Mouse (Mus musculus): ENCODE data around the gene Gpr108.
"Not testable (repeated sequence)": the region's sequence is repeated elsewhere in the genome, so short reads cannot be mapped to it uniquely, and the experiment has no call there.

The Gpr108 gene

DNA sequence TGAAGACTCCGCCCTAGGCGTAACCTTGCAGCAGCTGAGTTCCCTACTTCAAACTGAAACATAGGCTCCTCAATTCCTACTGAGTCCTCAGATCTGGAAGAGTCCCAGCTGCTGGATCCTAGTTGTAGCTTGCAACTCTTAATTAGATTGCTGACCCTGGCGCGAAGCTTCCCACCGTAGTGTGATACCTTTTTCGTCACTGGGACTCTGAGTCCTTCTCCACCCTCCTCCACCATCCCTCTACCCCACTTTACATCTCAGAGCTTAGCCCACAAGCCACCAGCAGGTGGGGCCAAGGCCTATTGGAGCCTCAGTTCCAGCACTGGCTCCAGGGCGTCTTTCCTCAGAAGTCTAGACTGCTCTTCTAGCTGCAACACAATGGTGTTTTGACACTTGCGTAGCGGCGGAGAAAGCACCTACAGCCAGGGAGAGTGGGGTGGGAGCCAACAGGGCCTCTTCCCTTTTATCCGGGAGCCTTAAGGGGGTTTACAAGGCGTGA is at the start of gene Gpr108:
Gene Gpr108 (minus strand): TSS at position 246 of the 499 bp plus-strand sequence.
- peak; percentile 94 for DNase-seq

DNA sequence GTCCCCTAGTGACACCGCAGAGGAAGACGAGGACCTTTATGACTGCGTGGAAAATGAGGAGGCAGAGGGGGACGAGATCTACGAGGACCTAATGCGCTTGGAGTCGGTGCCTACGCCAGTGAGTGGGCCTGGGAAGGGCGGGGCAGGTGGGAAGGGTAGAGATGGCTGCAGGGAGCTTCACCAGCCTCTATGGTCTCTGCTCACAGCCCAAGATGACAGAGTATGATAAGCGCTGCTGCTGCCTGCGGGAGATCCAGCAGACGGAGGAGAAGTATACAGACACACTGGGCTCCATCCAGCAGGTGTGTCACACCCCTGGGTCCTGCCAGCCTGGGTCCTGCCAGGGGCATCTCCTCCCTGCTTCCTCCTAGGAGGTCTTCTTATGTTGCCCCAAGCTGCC is 48.8 kb upstream of the Gpr108 start:
- no peak for DNase-seq

DNA sequence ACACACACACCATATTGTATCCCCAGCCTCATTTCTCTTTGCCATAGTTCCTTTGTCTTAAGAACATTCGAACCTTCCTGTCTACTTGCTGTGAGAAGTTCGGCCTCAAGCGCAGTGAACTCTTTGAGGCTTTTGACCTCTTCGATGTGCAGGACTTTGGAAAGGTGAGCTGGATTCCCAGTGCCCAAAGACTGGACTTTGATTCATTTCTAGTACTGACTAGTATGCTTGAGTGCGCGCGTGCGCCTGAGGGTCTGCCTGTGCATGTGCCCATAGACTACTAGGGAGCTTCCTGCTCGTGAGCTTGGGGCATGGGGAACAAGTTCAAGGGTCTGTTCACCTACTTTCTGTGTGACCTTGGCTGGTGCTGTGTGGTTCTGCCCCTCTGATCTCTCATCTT is 47.7 kb upstream of the Gpr108 start:
- DNase-seq, result peak; percentile 92

DNA sequence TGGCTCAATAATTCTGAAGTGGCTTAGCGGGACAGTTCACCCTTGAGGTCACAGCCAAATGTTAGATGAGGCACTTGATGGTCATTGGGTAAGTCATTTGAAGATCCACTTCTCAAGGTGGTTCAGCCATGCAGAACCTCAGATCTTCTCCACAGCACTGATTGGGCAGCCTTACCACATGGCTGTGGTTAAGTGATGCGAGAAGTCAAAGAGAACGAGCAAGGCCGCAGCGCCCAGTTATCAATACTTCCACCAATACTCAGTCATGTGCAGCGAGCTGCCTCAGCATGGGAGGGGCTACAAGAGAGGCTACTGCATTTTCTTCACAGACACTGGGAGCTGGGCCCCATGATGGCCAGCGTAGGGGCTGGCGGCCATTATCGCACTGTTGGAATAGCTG is 44.7 kb upstream of the Gpr108 start:
- no peak for DNase-seq

DNA sequence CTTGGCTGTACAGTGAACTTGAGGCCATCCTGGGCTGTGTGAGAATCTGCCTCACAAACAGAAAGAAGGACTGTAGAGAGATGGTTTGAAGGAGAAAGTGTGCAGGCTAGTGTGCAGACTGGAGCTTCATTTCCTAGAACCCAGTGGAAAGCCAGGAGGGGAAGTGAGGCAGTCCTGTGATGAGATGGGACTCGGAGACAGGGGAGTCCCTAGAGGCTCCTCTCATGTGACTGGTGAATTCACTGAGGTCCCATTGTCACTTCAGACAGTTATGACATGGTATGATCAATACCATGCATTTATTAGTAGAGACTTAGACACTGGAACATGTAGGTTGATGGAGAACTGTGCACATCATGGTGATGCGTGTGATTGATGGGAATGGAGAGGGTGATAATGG is 44.1 kb upstream of the Gpr108 start:
- DNase-seq, result no peak

DNA sequence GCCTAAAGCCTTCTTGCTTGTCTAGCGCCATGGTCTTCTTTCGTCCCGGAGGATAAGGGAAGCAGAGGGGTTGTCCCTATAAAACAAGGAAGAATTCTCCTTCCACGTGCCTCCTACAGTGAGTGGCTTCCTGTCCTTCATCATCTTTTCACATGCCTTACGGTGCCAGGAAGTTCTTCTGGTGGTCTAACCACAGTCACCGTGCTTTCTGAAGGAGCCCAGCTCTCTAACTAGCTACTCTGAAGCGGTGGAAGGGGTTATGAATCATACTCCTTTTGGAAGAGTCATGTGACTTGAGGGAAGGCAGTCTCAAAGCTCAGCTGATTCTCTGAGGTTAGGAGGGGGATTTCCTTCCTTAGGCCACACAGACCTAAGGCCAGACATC is 42.4 kb upstream of the Gpr108 start:
- no peak for DNase-seq

DNA sequence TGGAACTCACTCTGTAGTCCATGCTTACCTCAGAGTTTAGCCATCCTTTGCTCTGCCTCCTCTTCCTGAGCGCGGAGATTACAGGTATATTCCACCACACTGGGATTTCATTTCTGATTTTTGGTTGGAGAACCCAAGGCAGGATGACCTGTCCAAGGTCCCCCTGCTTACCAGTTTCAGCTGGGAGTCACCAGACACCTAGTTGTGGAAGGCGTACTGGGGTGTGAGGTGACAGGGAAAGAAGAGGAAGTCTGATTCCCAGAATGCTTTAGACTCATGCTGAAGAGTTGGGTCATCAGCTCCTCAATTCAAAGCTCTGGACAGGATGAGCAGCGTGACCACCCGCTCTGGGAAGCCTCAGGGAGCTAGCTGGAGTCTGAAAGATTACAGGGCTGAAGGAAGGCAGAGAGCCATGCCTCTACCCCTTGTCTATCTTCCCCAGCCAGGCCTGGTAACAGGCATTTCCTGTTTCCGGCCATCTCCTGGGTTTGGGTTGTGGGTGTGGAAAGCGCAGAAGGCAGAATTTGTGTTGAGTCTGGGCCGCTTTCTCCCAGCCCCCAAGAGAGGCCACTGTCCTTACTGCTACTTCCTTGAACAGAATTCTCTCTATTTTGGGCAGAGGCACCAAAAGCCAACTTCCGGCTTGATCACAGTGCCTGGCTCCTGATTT is 41.9 kb upstream of the Gpr108 start:
- no peak for DNase-seq

DNA sequence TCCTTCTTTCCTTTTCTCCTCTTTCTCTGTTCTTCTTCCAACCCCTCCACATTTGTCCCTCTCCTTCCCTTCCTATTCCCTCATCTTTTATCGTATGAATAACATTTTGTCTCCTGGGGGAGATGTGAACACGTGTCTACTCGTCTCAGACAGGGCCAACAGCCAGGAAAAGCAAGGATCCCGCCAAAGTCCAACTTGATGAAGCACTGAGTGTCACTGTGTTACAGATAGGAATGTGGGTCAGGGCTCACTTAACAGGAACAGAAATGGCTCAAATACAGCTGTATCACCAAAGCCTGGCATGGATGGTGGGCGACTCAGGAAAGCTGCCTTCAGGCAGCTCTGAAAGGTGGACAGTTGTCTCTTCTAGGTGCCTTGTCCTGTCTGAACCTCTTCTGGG is 41.0 kb upstream of the Gpr108 start:
- DNase-seq, result no peak

DNA sequence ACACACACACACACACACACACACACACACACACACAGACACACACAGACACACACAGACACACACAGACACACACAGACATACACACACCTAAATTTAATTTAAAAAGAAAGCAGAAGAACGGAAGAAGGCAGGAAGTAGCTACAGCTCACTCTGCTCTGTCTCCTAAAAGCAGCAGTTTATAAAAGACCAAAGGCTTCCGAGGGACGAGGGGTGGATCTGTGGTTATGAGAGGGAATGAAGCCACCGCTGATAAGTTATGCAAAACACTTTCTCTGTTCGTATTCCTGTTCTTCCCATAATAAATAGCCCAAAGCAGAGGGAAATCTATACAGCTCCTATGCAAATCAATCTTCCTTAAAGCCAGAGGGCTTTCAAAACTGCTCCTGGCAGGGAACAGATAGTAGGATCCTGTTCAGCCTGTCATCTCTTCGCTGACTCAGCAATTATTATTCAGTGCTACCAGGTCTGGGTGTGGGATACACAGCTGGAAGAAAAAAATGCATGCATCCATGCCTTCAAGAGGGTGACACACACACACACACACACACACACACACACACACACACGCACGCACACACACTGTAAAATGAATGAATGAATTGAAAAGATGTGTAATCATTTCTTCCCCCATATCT is 38.6 kb upstream of the Gpr108 start:
- DNase-seq, result no peak

DNA sequence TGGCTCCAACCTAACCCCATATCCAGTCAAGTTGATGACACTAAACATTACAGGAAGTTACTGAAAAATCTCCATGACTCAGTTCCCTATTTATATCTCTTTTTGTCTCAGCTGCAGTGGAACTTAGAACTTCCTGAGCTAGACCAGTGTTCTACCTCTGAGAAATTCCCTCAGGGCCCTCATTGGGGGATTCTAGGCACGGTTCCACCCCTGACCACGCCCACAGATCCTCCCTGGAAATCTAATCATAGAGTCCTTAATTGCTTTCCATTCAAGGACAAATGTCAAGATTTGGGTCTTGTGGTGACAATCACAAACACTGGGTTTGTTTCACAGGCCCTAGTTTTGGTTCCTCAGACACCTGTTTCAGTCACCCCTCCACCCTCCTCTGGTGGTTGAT is 36.8 kb upstream of the Gpr108 start:
- DNase-seq, result no peak

DNA sequence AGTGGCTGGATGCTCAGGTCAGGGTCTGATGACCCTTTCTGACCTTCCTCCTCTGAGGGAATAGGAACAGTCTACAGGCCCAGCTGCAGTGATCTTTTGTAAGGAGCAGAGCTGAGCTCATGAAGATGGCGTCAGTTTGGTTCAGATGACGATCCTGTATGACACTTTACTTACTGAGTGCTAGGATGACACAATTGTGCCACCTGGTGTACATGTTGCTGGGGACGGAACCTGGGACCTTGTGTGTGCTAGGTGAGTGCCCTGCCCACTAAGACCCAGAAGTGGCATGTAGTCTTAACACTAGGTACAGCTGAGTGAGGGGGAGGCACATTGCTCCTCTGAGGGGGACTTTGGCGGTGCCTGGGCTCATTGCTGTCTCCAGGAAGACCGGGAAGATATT is 35.7 kb upstream of the Gpr108 start:
- DNase-seq, result no peak

DNA sequence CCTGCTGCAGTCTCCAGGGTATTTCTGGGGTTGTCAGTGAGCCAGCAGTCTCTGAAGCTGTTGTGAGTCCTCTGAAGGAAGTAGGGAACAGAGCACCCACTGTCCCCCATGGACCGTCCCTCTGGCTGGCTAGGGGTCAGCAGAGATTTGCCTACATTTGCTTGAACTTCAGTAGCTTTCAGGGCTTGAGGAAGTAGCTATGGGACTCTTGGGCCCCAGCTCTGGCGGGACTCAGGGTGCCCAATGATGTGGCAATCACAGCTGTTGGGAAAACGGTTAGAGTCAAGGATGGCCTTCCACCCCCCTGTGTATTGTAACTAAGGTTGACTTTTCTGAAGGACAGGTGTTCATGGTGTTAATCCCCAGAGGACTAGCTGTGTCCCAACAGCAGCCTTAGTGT is 32.2 kb upstream of the Gpr108 start:
- no peak for DNase-seq

DNA sequence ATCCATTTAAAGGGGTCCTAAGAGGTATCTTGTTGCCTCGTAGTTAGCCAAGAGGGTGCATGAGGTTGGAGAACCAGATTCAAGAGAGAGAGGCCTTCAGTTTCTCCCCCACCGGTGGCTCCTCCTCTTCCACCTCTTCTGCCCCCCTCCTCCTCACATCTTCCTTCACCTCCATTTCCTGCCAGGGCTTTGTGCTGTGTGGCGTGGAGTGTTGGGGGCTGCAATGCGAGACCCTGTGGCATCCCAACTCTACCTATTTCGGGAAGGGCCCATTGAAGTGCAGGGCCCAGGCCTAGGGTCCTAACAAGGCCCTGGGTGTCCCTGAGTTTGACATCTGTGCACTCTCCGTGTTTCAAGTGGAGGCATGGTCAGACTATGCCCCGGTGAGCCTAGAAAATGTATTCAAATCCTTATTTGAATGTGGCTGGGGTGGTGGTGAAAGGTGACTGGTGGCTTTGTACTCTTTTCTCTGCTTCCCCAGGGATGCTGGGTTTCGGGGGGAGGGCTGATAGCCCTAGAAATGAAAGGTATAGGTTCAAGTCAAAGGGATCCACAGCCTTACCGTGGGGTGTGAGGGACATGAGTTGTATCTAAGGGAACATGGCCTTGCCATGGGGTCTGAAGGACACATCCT is 31.5 kb upstream of the Gpr108 start:
- no peak for DNase-seq

DNA sequence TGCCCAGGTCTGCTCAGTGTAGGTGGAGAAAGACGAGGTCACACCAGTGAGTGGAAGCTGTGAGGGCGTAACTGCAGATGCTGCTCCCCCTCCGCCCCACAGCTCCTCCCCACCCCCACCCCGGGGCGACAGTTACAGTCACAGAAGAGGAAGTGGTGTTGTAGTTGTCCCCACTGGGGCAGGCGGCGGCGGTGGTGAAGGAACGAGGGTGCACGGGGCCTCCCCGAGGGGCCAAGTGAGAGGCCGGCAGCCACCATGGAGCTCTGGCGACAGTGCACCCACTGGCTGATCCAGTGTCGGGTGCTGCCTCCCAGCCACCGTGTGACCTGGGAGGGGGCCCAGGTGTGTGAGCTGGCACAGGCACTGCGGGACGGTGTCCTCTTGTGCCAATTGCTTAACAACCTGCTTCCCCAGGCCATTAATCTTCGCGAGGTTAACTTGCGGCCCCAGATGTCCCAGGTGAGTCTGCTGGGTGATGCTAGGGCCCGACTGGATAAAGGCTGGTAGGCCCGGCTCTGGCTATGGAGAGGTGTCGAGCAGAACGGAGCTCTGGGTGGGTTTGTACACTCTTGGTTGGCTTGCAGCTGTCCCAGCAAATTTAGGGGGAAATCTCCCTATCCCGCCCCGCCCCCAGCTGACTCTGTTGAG is 30.8 kb upstream of the Gpr108 start, which contains the start of gene Vav1:
Gene Vav1 (plus strand): TSS at position 158 of the 648 bp plus-strand sequence.
- no peak for DNase-seq

DNA sequence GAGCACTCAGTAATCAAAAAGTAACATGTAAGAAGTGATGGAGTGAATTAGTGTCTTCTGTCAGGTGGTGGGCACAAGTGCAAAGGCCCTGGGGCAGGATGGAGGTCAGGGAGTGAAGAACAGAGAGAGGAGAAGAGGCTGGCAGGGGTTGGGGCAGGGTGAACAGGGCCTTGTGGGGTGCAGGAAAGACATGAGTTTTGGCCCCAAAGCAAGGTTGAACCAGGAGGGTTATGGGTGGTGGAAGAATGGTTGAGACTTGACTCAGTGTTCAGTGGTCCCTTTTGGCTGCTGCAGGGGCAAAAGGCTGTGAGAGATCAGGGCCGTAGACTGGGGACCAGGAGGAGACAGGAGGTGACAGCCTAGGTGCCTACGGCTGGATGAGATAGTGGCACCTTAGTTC is 30.3 kb upstream of the Gpr108 start:
- DNase-seq, result no peak

DNA sequence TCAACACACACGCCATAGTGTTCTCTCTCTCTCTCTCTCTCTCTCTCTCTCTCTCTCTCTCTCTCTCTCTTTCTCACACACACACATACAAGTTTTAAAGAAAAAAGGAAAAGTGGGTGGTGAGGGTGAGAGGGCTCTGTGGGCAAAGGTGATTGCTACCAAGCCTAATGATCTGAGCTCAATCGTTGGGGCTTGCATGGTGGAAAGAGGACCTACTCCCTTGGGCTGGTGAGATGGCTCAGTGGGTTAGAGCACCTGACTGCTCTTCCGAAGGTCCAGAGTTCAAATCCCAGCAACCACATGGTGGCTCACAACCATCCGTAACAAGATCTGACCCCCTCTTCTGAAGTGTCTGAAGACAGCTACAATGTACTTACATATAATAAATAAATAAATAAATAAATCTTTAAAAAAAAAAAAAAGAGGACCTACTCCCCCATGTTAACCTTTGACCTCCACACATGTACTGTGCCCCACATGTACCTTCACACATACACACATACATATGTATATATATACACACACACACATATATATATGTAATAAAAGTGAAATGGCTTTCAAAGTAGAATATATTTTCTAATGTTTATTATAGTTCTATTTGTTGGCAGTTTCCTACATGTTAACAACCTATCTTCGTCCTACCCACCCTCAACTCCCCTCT is 29.5 kb upstream of the Gpr108 start:
- DNase-seq, result not testable (repeated sequence)

DNA sequence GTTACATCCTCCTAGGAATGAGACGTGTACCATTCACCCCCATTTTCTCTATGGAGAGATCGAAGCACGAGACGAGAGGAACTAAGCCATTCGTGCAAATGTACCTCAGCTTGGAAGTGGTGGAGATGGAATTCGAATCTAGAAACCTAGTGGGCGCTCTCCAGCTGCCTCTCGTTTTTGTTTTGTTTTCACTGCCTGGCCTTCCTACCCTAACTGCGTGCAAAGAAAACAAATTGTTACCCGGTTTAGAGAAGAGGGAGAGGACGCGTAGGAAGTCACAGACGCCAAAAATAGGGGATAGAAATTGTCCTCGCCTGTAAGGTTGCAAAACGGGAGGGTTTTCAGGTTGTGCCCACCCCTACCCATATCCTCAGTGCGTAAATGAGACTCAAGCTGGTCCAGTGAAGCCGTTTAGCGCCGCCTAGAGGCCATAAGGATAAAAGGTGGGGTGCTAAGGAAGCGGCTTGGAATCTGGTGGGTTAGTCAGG is 28.4 kb upstream of the Gpr108 start:
- peak; percentile 86 for DNase-seq

DNA sequence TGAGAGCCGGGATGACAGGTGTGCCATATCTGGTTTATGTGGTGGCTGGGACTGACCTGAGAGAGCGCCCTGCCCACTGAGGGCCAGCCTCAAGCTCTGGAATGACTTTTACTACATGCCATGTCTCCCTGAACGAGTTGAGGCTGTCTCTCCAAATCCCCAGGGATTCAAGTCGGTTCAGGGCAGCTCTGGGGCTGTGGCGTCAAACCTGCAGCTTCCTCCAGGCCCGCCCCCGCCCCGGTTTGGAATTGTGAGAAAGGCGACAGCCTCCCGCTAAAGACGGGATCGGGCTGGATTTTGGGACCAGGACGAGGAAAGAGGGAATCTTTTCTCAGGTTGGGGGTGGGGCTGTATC is 27.7 kb upstream of the Gpr108 start:
- DNase-seq, result no peak

DNA sequence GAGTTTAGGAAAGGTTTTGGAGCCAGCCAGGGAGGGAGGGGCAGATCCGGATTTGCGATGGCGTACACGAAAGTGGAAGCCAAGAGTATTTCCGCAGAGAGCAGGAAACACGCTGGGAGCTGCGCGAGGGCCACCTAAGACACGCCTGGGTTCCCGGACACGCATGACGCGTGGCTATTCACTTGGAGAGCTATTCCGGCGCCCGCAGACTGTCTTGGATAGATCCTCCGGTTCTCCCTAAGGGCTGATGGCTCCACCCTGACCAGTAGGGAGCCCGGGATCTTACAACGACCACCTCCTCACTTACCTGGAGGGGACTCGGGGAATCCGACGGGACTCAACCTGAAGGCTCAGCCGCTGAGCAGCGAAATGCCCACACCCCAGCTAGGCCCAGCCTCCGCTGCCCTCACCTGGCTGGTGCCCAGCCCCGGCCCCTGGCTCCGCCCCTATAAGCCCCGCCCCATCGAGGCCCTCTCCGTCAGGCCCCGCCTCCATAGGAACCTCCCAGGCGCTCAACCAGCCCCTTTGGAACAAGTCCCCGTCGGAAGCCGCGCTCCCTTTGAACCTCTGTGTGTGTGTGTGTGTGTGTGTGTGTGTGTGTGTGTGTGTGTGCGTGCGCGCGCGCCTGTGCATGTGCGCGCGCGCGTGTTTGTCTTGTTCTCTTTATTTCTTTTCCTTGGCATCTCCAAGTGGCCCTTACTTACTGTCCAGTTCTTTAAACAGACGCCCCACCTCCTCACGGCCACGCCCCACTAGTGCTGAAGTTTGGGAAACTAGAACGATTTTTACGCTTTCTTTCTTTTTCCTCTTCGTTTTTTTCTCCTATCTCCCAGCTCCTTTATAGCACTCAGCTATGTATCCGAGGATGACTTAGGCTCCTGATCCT is 27.1 kb upstream of the Gpr108 start:
- peak; percentile 94 for DNase-seq

DNA sequence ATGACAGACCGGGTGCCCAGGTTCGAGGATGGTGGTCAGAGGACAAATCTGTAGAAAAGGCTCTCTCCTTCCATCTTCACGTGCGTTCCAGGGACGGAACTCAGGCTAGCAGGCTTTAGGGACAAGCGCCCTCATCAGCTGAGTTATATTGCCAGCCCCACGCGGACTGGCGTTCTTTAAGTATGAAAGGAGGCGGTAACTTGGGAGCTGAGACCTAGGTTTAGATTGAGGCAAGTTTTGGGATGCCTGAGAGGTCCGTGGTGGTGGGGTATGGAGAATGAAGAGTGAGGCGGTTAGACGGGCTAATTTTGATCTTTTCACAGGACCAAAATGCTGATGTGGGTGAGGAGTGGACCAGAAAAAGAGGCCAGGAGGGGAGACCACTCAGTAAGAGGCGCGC is 26.4 kb upstream of the Gpr108 start:
- no peak for DNase-seq

DNA sequence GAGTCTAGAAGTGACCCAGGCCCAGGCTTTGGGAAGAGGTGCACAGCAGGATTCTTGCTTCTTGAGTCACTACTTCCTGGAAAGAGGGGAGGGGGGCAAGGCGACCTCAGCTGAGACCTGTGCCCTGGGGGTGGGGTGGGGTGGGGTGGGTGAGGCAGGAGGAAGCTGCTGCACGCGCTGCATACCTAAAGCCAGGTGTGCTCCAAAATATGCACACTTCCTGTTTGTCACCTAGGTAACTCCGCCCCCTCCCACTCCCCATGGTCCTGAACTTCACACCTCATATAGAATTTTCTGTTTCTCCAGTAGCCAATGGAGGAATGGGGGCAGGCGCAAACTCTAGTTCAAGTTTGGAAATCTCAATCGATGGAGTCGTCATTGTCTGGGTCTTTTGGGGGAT is 25.6 kb upstream of the Gpr108 start:
- no peak for DNase-seq

DNA sequence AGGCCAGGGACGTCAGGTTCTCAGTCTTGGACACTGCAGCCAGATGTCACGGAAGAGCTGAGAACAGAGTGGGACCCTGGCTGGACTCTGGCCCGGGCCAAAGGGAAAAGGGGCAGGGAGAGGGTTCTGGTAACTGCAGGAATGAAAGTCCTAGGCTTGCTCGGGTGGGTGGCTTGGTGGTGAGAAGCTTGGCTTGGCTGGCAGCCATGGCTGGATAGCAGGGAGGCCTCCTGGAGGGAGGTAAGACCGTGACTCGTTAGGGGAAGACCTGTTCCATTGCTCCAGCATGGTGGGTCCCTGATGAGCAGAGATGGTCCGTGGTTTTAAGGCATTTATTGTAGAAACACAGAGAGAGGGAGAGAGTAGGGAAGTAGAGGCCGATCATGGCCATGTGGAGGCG is 23.1 kb upstream of the Gpr108 start:
- DNase-seq, result no peak

All from kidney, adult 9 months (tissue).